In genomic region chr3:131565257-131565610, GRCm38 (mm10) we compare ENCODE assay signal across 8 mouse cellular contexts. TPM values are rescaled to one million over a fixed set of nuclear protein-coding genes. Genes with fewer than 3 reads are reported as not detected.
A peak's percentile ranks its signal among the peaks of the same experiment; 100 is the strongest.
DNase-seq lines count a peak whose midpoint lies in the region; ATAC-seq and TF ChIP-seq lines count a peak whose summit lies in the region.

No protein-coding gene starts in this region.

- no peaks in the 10 kb centered on the region for H3K27me3 ChIP-seq in forebrain, embryonic 11.5 days (ENCODE audit: control insufficient read depth, insufficient read depth, low read length)
- H3K27me3 ChIP-seq in neural tube, embryonic 15.5 days (replicated peaks), result no peaks in the 10 kb centered on the region

- peak overlapping the region; percentile 90 for H3K4me3 ChIP-seq in lung, adult 2 months (replicated peaks; ENCODE audit: extremely low read depth, low read depth, low read length)
- H3K4me3 ChIP-seq in forebrain, embryonic 11.5 days (ENCODE audit: low read depth, low read length), result peak overlapping the region; percentile 80
- H3K4me3 ChIP-seq in neural tube, embryonic 15.5 days (replicated peaks), result peak overlapping the region; percentile 76

- peaks cover 2% of the 10 kb centered on the region; the same call in 1 of the 2 replicates for H3K4me1 ChIP-seq in lung, adult 2 months (ENCODE audit: control insufficient read depth, insufficient read depth, low read length)
- peaks cover 3% of the 10 kb centered on the region; the same call in 1 of the 2 replicates for H3K4me1 ChIP-seq in forebrain, embryonic 11.5 days (replicated peaks; ENCODE audit: control insufficient read depth, insufficient read depth, low read length)
- H3K4me1 ChIP-seq in neural tube, embryonic 15.5 days, result peaks cover 22% of the 10 kb centered on the region

- H3K4me2 ChIP-seq in forebrain, embryonic 11.5 days (ENCODE audit: low read depth, low read length, severe bottlenecking), result peak overlapping the region; percentile 71
- H3K4me2 ChIP-seq in neural tube, embryonic 15.5 days, result peak overlapping the region; percentile 62

- no peaks in the 10 kb centered on the region for H3K36me3 ChIP-seq in forebrain, embryonic 11.5 days (ENCODE audit: control insufficient read depth, insufficient read depth, low read length)
- H3K36me3 ChIP-seq in neural tube, embryonic 15.5 days, result 0 out of 2 replicates have a peak, but pooled peaks cover 2% of the 10 kb centered on the region

- no peak for TF ChIP-seq CTCF in lung, adult 2 months (IDR thresholded peaks at IDR 0.05; ENCODE audit: insufficient read depth, low read length)
- TF ChIP-seq CTCF in brain, embryonic 14.5 days (IDR thresholded peaks at IDR 0.05; ENCODE audit: borderline replicate concordance, extremely low read depth, insufficient read depth, insufficient read length), result no peak

- no peak for DNase-seq in lung, adult 2 months
- DNase-seq in lung, postnatal 14 days, result no peak
- peak; percentile 76 for DNase-seq in brain, embryonic 14.5 days (ENCODE audit: low read depth)
- no peak for DNase-seq in forebrain, embryonic 11.5 days (ENCODE audit: low spot score)
- peak; percentile 24 to 60 for DNase-seq in kidney, postnatal 36 days
- no peak for DNase-seq in ovary, postnatal 36 days (ENCODE audit: low spot score)
- no peak for DNase-seq in urinary bladder, postnatal 10 days (ENCODE audit: low spot score)

- H3K9ac ChIP-seq in forebrain, embryonic 11.5 days (ENCODE audit: low read length), result peak overlapping the region; percentile 81
- H3K9ac ChIP-seq in neural tube, embryonic 15.5 days (replicated peaks), result peak overlapping the region; percentile 84

- H3K9me3 ChIP-seq in forebrain, embryonic 11.5 days (ENCODE audit: control insufficient read depth, low read length), result no peaks in the 10 kb centered on the region
- H3K9me3 ChIP-seq in neural tube, embryonic 15.5 days (replicated peaks), result no peaks in the 10 kb centered on the region

- H3K27ac ChIP-seq in forebrain, embryonic 11.5 days (ENCODE audit: low read depth, low read length), result peak overlapping the region; percentile 80
- peak overlapping the region; percentile 97 for H3K27ac ChIP-seq in neural tube, embryonic 15.5 days (replicated peaks)

- no peak for ATAC-seq in forebrain, embryonic 11.5 days (replicated peaks; ENCODE audit: low FRiP score)
- 0 out of 2 replicates have a peak, but pooled peaks have one; percentile 5 for ATAC-seq in neural tube, embryonic 15.5 days (ENCODE audit: low FRiP score)

- 2% methylated on average over 9 of the region's 9 CpGs for WGBS in lung, adult 2 months
- WGBS in forebrain, embryonic 11.5 days, result 6% methylated on average over 9 of the region's 9 CpGs
- 4% methylated on average over 9 of the region's 9 CpGs for WGBS in neural tube, embryonic 15.5 days

- no peak for TF ChIP-seq POLR2A in lung, adult 2 months (IDR thresholded peaks at IDR 0.05; ENCODE audit: borderline replicate concordance, extremely low read depth, low read depth, low read length)
- no peak for TF ChIP-seq POLR2A in brain, embryonic 14.5 days (IDR thresholded peaks at IDR 0.05; ENCODE audit: borderline replicate concordance, extremely low read depth, insufficient read depth, insufficient read length, poor library complexity, severe bottlenecking)

RNA-seq across cellular contexts. Expression of gene Papss1, which starts 0.7 kb away (rescaled TPM):
- polyA plus RNA-seq in lung, adult 2 months (2012; rRNA removed), result 26.0 and 36.0 TPM in 2 replicates
- 95.7 and 98.5 TPM in 2 replicates for polyA plus RNA-seq in brain, embryonic 14.5 days (2012; rRNA removed)
- 76.2 and 87.0 TPM in 2 replicates for polyA plus RNA-seq in forebrain, embryonic 11.5 days (2014; fragmentation: Nextera tagmentation; extraction: Ambion mirVana)
- 128 and 135 TPM in 2 replicates for polyA plus RNA-seq in neural tube, embryonic 15.5 days (2015; fragmentation: Nextera tagmentation; extraction: Ambion mirVana)

Comparison
In these comparisons a context has a peak if more than half of its experiments do, and no peak if none do; other contexts are left out.
1. DNase-seq: peak in brain, embryonic 14.5 days (single experiment) and kidney, postnatal 36 days (2 of 2); none in lung, adult 2 months (single experiment), lung, postnatal 14 days (single experiment), forebrain, embryonic 11.5 days (single experiment), ovary, postnatal 36 days (single experiment) and urinary bladder, postnatal 10 days (single experiment).
2. Peak in every context shown above with its lines, with median percentiles within 50 percentile points of each other: H3K4me3 ChIP-seq.